Mouse (Mus musculus): ENCODE measurements around the gene Ak7. TPM values are rescaled to one million over a fixed set of nuclear protein-coding genes. Genes with fewer than 3 reads are reported as not detected.

Gene Ak7
- polyA plus RNA-seq, 1 experiment from 2014 or later, result 2.1 TPM

- Histone ChIP-seq H3K4me1 (ENCODE audit: control insufficient read depth, insufficient read depth, low read length) (peaks cover 18% of the 10 kb centered on the region), H3K36me3 (ENCODE audit: control insufficient read depth, insufficient read depth, low read length) (no peaks in the 10 kb centered on the region), H3K27ac (ENCODE audit: low read length) (no peak overlapping the region), H3K27me3 (ENCODE audit: control insufficient read depth, insufficient read depth, low read depth, low read length) (no peaks in the 10 kb centered on the region), H3K4me2 (ENCODE audit: low read length) (no peak overlapping the region), H3K9ac (ENCODE audit: low read depth, low read length) (no peak overlapping the region), H3K4me3 (ENCODE audit: low read depth, low read length) (no peak overlapping the region), H3K9me3 (replicated peaks; ENCODE audit: control insufficient read depth, low read length, poor library complexity, severe bottlenecking) (no peaks in the 10 kb centered on the region)
- peak; percentile 49; the same call in 1 of the 2 replicates for ATAC-seq
- WGBS, result 6% methylated on average over 5 of the region's 5 CpGs
Observed at GRCm38 (mm10) chr12:105722657-105723056, 16.9 kb downstream of the Ak7 start.

- Histone ChIP-seq H3K27ac (ENCODE audit: low read length) (no peak overlapping the region), H3K27me3 (ENCODE audit: control insufficient read depth, insufficient read depth, low read depth, low read length) (no peaks in the 10 kb centered on the region), H3K9me3 (replicated peaks; ENCODE audit: control insufficient read depth, low read length, poor library complexity, severe bottlenecking) (no peaks in the 10 kb centered on the region), H3K9ac (ENCODE audit: low read depth, low read length) (no peak overlapping the region), H3K36me3 (ENCODE audit: control insufficient read depth, insufficient read depth, low read length) (no peaks in the 10 kb centered on the region), H3K4me1 (ENCODE audit: control insufficient read depth, insufficient read depth, low read length) (peaks cover 18% of the 10 kb centered on the region), H3K4me3 (ENCODE audit: low read depth, low read length) (no peak overlapping the region), H3K4me2 (ENCODE audit: low read length) (no peak overlapping the region)
- WGBS, result 71% methylated on average over 1 of the region's 1 CpGs
- no peak for ATAC-seq
Observed at GRCm38 (mm10) chr12:105724616-105725015, 18.8 kb downstream of the Ak7 start.

- Histone ChIP-seq H3K36me3 (ENCODE audit: control insufficient read depth, insufficient read depth, low read length) (no peaks in the 10 kb centered on the region), H3K4me3 (ENCODE audit: low read depth, low read length) (no peak overlapping the region), H3K9me3 (replicated peaks; ENCODE audit: control insufficient read depth, low read length, poor library complexity, severe bottlenecking) (no peaks in the 10 kb centered on the region), H3K9ac (ENCODE audit: low read depth, low read length) (no peak overlapping the region), H3K4me1 (ENCODE audit: control insufficient read depth, insufficient read depth, low read length) (peaks cover 17% of the 10 kb centered on the region), H3K4me2 (ENCODE audit: low read length) (no peak overlapping the region), H3K27ac (ENCODE audit: low read length) (no peak overlapping the region), H3K27me3 (ENCODE audit: control insufficient read depth, insufficient read depth, low read depth, low read length) (no peaks in the 10 kb centered on the region)
- 79% methylated on average over 13 of the region's 13 CpGs for WGBS
- no peak for ATAC-seq
Observed at GRCm38 (mm10) chr12:105725736-105726135, 20.0 kb downstream of the Ak7 start.

GRCm38 (mm10) chr12:105727268-105727667, 21.5 kb downstream of the Ak7 start:
- WGBS, result 89% methylated on average over 3 of the region's 3 CpGs
- Histone ChIP-seq H3K4me2 (ENCODE audit: low read length) (no peak overlapping the region), H3K4me1 (ENCODE audit: control insufficient read depth, insufficient read depth, low read length) (0 out of 2 replicates have a peak, but pooled peaks cover 3% of the 10 kb centered on the region), H3K9me3 (replicated peaks; ENCODE audit: control insufficient read depth, low read length, poor library complexity, severe bottlenecking) (no peaks in the 10 kb centered on the region), H3K36me3 (ENCODE audit: control insufficient read depth, insufficient read depth, low read length) (no peaks in the 10 kb centered on the region), H3K9ac (ENCODE audit: low read depth, low read length) (no peak overlapping the region), H3K27me3 (ENCODE audit: control insufficient read depth, insufficient read depth, low read depth, low read length) (no peaks in the 10 kb centered on the region), H3K4me3 (ENCODE audit: low read depth, low read length) (no peak overlapping the region), H3K27ac (ENCODE audit: low read length) (no peak overlapping the region)
- no peak for ATAC-seq

- H3K36me3 ChIP-seq (ENCODE audit: control insufficient read depth, insufficient read depth, low read length), result no peaks in the 10 kb centered on the region
- no peak for ATAC-seq
- no peak overlapping the region for H3K4me2 ChIP-seq (ENCODE audit: low read length)
- H3K9ac ChIP-seq (ENCODE audit: low read depth, low read length), result no peak overlapping the region
- no peaks in the 10 kb centered on the region for H3K4me1 ChIP-seq (ENCODE audit: control insufficient read depth, insufficient read depth, low read length)
- no peaks in the 10 kb centered on the region for H3K27me3 ChIP-seq (ENCODE audit: control insufficient read depth, insufficient read depth, low read depth, low read length)
- H3K4me3 ChIP-seq (ENCODE audit: low read depth, low read length), result no peak overlapping the region
- WGBS, result 28% methylated on average over 8 of the region's 8 CpGs
- no peak overlapping the region for H3K27ac ChIP-seq (ENCODE audit: low read length)
- no peaks in the 10 kb centered on the region for H3K9me3 ChIP-seq (replicated peaks; ENCODE audit: control insufficient read depth, low read length, poor library complexity, severe bottlenecking)
Observed at GRCm38 (mm10) chr12:105727964-105728363, 22.2 kb downstream of the Ak7 start.

GRCm38 (mm10) chr12:105730851-105731460, 25.2 kb downstream of the Ak7 start:
- no peak overlapping the region for H3K4me2 ChIP-seq (ENCODE audit: low read length)
- no peaks in the 10 kb centered on the region for H3K9me3 ChIP-seq (replicated peaks; ENCODE audit: control insufficient read depth, low read length, poor library complexity, severe bottlenecking)
- H3K4me3 ChIP-seq (ENCODE audit: low read depth, low read length), result no peak overlapping the region
- no peaks in the 10 kb centered on the region for H3K4me1 ChIP-seq (ENCODE audit: control insufficient read depth, insufficient read depth, low read length)
- H3K36me3 ChIP-seq (ENCODE audit: control insufficient read depth, insufficient read depth, low read length), result no peaks in the 10 kb centered on the region
- no peaks in the 10 kb centered on the region for H3K27me3 ChIP-seq (ENCODE audit: control insufficient read depth, insufficient read depth, low read depth, low read length)
- no peak for ATAC-seq
- H3K9ac ChIP-seq (ENCODE audit: low read depth, low read length), result no peak overlapping the region
- no peak overlapping the region for H3K27ac ChIP-seq (ENCODE audit: low read length)
- 88% methylated on average over 6 of the region's 6 CpGs for WGBS

- H3K36me3 ChIP-seq (ENCODE audit: control insufficient read depth, insufficient read depth, low read length), result no peaks in the 10 kb centered on the region
- H3K9me3 ChIP-seq (replicated peaks; ENCODE audit: control insufficient read depth, low read length, poor library complexity, severe bottlenecking), result no peaks in the 10 kb centered on the region
- no peaks in the 10 kb centered on the region for H3K4me1 ChIP-seq (ENCODE audit: control insufficient read depth, insufficient read depth, low read length)
- 75% methylated on average over 9 of the region's 9 CpGs for WGBS
- no peak overlapping the region for H3K4me2 ChIP-seq (ENCODE audit: low read length)
- H3K9ac ChIP-seq (ENCODE audit: low read depth, low read length), result no peak overlapping the region
- H3K27me3 ChIP-seq (ENCODE audit: control insufficient read depth, insufficient read depth, low read depth, low read length), result no peaks in the 10 kb centered on the region
- H3K27ac ChIP-seq (ENCODE audit: low read length), result no peak overlapping the region
- no peak for ATAC-seq
- no peak overlapping the region for H3K4me3 ChIP-seq (ENCODE audit: low read depth, low read length)
Observed at GRCm38 (mm10) chr12:105733370-105734159, 27.8 kb downstream of the Ak7 start.

GRCm38 (mm10) chr12:105735226-105735888, 29.6 kb downstream of the Ak7 start:
- no peak overlapping the region for H3K4me2 ChIP-seq (ENCODE audit: low read length)
- no peak for ATAC-seq
- 74% methylated on average over 7 of the region's 7 CpGs for whole genome bisulfite sequencing

GRCm38 (mm10) chr12:105735889-105736251, 30.1 kb downstream of the Ak7 start:
- no peak overlapping the region for H3K9ac ChIP-seq (ENCODE audit: low read depth, low read length)
- no peak for ATAC-seq
- no peak overlapping the region for H3K27ac ChIP-seq (ENCODE audit: low read length)
- no peaks in the 10 kb centered on the region for H3K9me3 ChIP-seq (replicated peaks; ENCODE audit: control insufficient read depth, low read length, poor library complexity, severe bottlenecking)
- no peaks in the 10 kb centered on the region for H3K27me3 ChIP-seq (ENCODE audit: control insufficient read depth, insufficient read depth, low read depth, low read length)
- H3K36me3 ChIP-seq (ENCODE audit: control insufficient read depth, insufficient read depth, low read length), result no peaks in the 10 kb centered on the region
- H3K4me3 ChIP-seq (ENCODE audit: low read depth, low read length), result no peak overlapping the region
- no peak overlapping the region for H3K4me2 ChIP-seq (ENCODE audit: low read length)
- H3K4me1 ChIP-seq (ENCODE audit: control insufficient read depth, insufficient read depth, low read length), result no peaks in the 10 kb centered on the region
- WGBS, result 92% methylated on average over 6 of the region's 6 CpGs

More at GRCm38 (mm10) chr12:105735226-105735888, 29.6 kb downstream of the Ak7 start:
- Histone ChIP-seq H3K36me3 (ENCODE audit: control insufficient read depth, insufficient read depth, low read length) (no peaks in the 10 kb centered on the region), H3K4me3 (ENCODE audit: low read depth, low read length) (no peak overlapping the region), H3K9me3 (replicated peaks; ENCODE audit: control insufficient read depth, low read length, poor library complexity, severe bottlenecking) (no peaks in the 10 kb centered on the region), H3K4me1 (ENCODE audit: control insufficient read depth, insufficient read depth, low read length) (no peaks in the 10 kb centered on the region), H3K27me3 (ENCODE audit: control insufficient read depth, insufficient read depth, low read depth, low read length) (no peaks in the 10 kb centered on the region), H3K9ac (ENCODE audit: low read depth, low read length) (no peak overlapping the region), H3K27ac (ENCODE audit: low read length) (no peak overlapping the region)
